Mouse (Mus musculus) neural tube, embryonic 10.5 days (tissue): Measurements from ENCODE around the gene Gnpnat1.
"Not testable (repeated sequence)": the region's sequence is repeated elsewhere in the genome, so short reads cannot be mapped to it uniquely, and the experiment has no call there.

Experiments
- DNase-seq: peaks from one replicate; pipeline ENCODE4 v3.0.0-alpha.2; 2017; ENCODE audit warnings: low spot score; ENCODE audit errors: extremely low spot score

Gene Gnpnat1

GRCm38 (mm10) chr14:45404813-45405212, at the start of gene Gnpnat1:
Gene Gnpnat1, minus strand, starts transcription at chr14:45404913.
- not testable (repeated sequence) for DNase-seq

DNA sequence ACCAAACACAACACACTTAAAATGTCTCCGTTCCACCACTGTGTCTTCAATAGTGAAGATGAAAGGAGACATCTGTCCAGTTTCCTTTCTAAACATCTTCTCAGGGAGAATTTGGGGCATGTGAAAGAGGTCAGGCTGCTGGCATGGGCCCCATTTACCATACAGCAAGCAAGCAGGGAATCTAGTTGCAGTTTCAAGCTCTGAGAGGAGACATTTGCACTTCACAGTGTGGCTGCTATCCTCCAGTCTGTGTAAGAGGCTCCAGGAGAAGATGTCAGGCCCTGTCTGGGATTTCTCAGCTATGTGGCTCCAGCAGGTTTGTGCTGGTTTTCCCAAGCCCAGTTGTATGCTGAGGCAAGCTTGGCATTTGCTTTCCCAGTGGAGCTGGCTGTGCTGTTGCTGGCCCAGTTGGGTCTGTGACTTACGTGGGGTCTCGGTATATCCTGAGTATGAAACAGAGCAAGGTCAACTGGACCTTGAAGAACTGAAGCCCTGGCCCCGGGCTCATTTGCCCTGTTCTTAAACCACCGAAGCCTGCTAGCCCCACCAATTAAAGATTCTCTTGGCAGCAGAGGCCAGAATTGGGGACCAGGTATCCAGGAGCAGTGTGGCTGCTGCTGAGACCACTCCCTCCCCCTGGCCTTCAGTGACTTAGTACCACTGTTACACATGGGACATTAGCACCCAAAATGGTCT, 49.0 kb upstream of the Gnpnat1 start:
- no peak for DNase-seq

- no peak for DNase-seq
Observed at GRCm38 (mm10) chr14:45452861-45453512, 48.3 kb upstream of the Gnpnat1 start.

- DNase-seq = no peak
Observed at GRCm38 (mm10) chr14:45452148-45452547, 47.4 kb upstream of the Gnpnat1 start.

- DNase-seq = no peak
Observed at GRCm38 (mm10) chr14:45451090-45451489, 46.4 kb upstream of the Gnpnat1 start.

GRCm38 (mm10) chr14:45446777-45447176, 42.1 kb upstream of the Gnpnat1 start:
- no peak for DNase-seq

DNA sequence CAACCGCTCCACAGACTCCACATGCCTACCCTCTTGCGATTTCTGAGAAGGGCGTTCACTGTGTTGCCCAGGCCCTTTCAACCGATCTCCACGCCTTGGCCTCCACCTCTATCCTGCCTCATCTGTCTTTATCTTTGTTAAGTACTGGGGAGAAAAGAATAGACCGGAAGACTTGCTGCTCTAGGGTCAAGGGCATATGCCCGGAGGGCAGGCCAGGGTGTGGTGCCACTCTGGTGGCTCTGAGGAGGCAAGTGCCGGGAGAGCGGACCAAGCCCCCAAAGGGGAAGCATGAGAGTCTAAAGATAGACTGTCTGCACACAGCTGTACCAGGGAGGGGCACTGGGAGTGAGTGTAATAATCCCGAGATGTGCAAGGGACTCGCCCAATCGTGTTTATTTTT, 40.7 kb upstream of the Gnpnat1 start:
- no peak for DNase-seq

DNA sequence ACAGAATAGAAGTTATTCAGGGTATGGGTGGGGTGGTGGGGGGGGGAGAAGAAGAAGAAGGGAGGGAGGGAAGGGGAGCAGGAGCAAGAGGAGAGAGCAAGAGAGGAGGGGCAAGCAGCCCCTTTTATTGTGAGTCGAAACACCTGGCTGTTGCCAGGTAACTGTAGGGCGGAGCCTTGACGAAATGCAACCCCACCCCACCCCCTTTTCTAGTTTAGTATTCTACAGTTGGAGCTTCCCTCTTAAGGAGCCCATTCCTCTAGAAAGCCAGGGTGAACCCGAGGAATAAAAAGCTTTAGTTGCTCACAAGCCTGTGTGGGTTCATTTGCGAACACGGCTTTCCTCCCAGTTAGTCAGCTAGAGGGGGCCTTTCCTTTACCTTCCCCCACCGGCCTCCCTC, 40.2 kb upstream of the Gnpnat1 start:
- DNase-seq = no peak

DNA sequence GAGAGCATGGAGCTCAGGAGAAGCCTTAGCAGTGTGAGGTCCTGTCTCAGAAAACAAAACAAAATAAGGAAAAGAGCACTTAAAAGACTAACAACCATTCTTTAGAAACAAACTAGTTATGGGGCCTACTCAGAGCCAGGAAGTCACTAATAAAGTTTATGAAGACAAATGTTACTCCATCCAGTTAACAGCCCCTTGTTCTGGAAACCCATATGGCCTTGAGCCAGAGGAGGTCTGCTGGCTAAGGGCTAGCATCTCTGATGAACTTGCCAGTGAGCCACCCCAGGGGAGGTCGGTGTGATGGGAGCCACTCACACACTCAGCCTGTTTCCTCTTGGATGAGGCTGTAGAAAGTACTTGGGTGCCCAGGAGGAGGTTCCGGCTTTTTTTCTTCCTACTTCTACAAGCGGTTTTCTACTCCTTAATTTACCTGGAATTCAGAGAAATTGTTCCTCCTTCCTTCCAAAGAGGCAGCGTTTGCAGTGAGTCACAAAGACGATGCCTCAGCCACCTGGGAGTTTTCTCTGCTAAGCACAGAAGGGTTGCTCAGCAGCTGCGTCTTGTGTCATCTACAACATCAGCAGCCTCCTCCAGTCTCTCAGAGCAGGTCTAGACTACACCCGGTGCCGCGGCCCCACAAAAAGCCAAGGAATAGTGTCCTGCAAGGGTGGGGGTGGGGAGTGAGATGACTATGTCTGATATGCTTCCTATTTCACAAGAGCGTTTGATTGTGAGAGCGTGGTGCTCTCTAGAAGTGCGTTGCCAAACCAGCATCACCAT, 38.3 kb upstream of the Gnpnat1 start:
- DNase-seq = no peak

DNA sequence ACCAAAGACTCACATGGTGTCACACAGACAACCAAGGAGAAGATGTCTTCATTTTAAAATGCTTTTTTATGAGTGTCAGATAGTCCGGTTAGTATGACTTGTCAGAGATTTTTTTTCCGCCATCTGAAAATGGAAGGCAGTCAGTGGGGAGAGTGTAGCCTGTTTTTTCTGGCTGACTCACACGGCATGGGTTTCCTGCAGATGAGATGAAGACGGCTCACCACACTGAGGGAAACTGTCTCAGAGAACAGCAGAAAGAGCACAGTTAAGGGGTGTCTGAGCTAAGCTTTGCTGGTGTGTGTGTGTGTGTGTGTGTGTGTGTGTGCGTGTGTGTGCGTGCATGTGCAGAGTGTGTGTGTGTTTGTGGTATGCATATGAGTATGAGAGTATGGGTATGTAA, 36.6 kb upstream of the Gnpnat1 start:
- DNase-seq = no peak

GRCm38 (mm10) chr14:45439387-45439786, 34.7 kb upstream of the Gnpnat1 start:
- no peak for DNase-seq

- no peak for DNase-seq
Observed at GRCm38 (mm10) chr14:45438931-45439275, 34.2 kb upstream of the Gnpnat1 start.

GRCm38 (mm10) chr14:45438250-45438930, 33.7 kb upstream of the Gnpnat1 start:
- DNase-seq = no peak

- DNase-seq = no peak
Observed at GRCm38 (mm10) chr14:45434220-45434619, 29.5 kb upstream of the Gnpnat1 start.

DNA sequence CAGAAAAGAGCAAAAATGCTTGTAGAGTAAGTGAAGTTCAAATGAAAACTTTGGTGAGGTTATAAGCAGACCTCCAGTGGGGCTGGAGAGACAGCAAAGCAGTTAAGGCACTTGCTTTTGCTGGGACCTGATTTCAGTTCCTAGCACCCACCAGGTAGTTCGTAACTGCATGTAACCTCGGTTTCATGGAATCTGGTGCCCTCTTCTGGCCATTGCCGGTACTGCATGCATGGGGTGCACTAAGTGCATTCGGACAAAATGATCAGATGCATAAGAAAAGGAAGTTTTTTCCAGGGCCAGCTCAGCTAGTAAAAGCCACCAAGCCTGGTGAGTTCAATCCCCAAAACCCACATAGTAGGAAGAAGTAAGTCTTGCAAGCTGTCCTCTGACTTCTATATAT, 27.3 kb upstream of the Gnpnat1 start:
- no peak for DNase-seq

GRCm38 (mm10) chr14:45430066-45430842, 25.5 kb upstream of the Gnpnat1 start:
- no peak for DNase-seq

DNA sequence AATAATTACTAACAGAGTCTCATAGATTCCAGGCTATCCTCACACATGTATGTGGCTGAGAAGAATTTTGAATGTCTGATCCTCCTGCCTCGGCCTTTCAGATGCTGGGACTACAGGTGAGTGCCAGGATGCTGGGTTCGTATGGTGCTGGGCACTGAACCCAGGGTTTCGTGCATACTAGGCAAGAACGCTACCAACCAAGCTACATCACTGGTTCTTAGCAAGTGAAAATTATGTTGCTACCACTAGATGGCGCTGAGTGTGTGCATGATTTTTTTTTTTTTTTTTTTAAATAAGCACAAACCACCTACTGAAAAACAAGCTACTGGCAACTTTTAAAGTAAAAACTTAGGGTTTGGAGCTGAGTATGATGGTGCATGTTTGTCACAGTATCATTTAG, 18.5 kb upstream of the Gnpnat1 start:
- no peak for DNase-seq

DNA sequence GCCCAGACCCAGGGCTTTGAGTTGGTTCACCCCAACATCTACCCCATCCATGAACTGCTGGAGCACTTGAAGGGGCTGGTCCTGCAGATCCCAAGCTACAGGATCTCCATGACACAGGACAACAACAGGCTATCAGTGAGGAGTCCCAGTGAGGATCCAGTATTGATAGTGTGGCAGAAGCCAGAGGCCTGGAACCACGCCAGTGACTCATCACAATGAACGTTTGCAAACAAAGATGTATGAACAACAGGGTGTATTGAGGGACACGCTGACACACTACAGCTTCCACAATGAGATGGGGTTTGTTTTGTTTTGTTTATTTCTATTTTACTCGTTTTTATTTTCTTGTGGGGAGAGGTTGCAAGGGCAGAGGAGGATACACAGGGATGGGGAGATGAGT, 17.7 kb upstream of the Gnpnat1 start:
- no peak for DNase-seq

DNA sequence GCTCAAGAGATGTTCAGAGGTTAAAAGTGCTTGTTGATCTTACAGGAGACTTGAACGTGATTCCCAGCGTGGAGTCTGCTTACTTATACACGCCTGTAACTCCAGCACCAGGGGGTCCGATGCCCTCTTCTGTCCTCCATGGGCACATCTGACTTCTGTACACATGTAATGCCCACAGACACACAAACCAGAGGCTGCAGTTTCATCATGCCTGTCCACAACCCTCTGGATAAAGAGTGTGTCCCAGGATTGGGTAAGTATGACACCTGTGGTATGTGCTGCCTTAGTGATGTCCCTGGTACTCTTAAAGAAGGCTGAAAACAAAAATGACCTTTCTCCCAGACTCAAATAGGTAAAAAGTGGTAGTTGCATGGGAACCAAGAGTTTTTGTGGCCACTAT, 14.6 kb upstream of the Gnpnat1 start:
- no peak for DNase-seq

GRCm38 (mm10) chr14:45418553-45418952, 13.8 kb upstream of the Gnpnat1 start:
- DNase-seq = no peak

GRCm38 (mm10) chr14:45416265-45416664, 11.6 kb upstream of the Gnpnat1 start:
- DNase-seq = no peak
